Mouse (Mus musculus) E14TG2a.4 (cell line): ENCODE measurements at regions not wholly inside any gene's neighbourhood (a gene's known extent, or its start where the extent isn't known, plus 50 kb on each side); places are given as distances from the start of the nearest gene placed in this dataset.

Experiments
- CTCF ChIP-seq: conservative IDR thresholded peaks from 2 replicates; pipeline ENCODE4 v1.5.1; 2014; ENCODE audit warnings: low read length
- NANOG ChIP-seq: IDR thresholded peaks from 2 replicates; pipeline ENCODE4 v1.6.1; 2014; ENCODE audit warnings: borderline replicate concordance, low read length, mixed read lengths
- POU5F1 ChIP-seq: IDR thresholded peaks from 2 replicates; pipeline ENCODE4 v1.6.1; 2014; ENCODE audit warnings: low read length, borderline replicate concordance

- TF ChIP-seq CTCF: no peak
- no peak for TF ChIP-seq NANOG
- TF ChIP-seq POU5F1: no peak
Measured at GRCm38 (mm10) chr13:32496263-32496662, 157.7 kb upstream of the Gmds start.
